Mouse (Mus musculus) lung, postnatal 0 days (tissue): ENCODE results near the gene Akap1.

ENCODE experiments used
- CTCF ChIP-seq: IDR thresholded peaks from 2 replicates; pipeline ENCODE4 v1.5.1; 2016; ENCODE audit warnings: antibody characterized with exemption, mild to moderate bottlenecking
- EP300 ChIP-seq: IDR thresholded peaks from 2 replicates; pipeline ENCODE4 v1.6.1; 2016; ENCODE audit warnings: antibody characterized with exemption, mild to moderate bottlenecking, control low read depth

DNA sequence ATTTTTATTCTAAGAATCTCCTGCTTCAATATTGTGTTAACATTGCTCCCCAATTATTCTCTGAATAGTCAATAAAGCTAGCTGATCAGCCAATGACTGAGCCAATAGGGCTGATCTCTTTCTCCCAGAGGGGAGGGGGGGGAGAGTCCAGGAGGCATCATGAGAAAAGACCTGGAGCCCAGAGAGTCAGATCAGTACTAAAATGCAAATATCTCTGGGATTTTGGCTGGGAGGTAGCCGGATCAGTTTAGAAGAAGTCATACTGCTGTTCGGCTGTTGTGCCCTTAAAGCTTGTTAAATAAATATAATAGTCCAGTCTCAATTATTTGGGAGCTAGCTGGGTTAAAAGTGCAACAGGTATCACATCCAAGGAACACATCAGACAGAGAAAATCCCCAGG, 10.8 kb downstream of the Akap1 start:
- TF ChIP-seq EP300 (no peak), CTCF (no peak)
